Mouse (Mus musculus) cerebellum, adult 8-10 months (tissue): ENCODE data around the gene Cemip.

Source experiments
- DNase-seq: peaks from one replicate; pipeline ENCODE4 v3.0.0; 2022

Cemip gene

GRCm38 (mm10) chr7:83889383-83889782, 196.9 kb downstream of the Cemip start:
- no peak for DNase-seq

DNA sequence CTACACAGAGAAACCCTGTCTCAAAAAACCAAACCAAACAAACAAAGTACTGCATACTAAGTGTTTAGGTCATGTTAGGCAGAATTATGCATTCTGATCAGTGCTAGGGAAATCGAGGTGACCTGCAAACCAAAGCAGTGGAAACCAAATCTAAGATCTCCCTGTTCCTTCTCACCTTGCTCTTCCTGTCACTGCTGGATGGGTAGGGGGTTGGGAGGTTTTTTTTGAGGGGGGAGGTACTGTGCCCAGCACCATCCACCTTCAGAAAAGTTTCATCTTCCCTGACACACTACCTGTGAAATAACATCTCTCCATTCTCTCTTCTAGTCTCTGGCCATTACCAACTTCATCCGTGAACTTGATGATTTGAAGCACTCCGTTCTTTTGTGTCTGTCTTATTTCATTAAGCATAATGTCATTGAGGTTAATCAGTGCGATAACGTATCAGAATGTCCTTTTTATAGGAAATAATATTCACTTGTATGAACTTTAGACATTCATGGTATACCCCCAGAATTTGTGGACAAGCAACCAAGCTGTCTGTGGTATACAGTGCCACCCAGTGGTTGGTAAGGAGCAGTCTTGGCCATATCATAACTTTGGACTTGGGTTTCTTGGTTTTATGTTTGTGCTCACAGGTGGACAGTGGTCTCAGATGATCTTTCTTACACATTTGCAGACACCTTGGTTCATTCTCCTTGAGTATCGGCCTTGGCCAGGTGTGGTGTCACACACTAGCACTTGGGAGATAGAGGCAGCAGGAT, 199.8 kb downstream of the Cemip start:
- no peak for DNase-seq

DNA sequence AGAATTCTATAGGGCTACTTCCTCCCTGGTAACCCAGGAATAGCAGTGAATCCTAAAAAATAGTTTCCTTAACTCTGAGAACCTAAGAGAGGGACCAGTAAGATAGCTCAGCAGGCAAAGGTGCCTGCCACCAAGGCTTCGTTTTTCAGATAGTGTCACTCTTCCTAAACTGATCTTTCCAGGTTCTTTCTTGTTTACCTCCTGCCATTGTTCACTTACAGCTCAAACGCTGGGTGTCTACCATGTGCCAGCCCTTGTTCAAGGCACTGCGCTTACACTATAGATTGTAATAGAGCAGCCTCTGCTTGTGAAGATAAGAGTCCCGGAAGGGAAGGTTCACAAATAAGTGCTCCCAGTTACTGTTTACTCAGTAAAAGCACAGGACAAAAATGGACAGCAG, 200.5 kb downstream of the Cemip start:
- no peak for DNase-seq

GRCm38 (mm10) chr7:83884921-83885532, 201.3 kb downstream of the Cemip start:
- peak; percentile 23 for DNase-seq

DNA sequence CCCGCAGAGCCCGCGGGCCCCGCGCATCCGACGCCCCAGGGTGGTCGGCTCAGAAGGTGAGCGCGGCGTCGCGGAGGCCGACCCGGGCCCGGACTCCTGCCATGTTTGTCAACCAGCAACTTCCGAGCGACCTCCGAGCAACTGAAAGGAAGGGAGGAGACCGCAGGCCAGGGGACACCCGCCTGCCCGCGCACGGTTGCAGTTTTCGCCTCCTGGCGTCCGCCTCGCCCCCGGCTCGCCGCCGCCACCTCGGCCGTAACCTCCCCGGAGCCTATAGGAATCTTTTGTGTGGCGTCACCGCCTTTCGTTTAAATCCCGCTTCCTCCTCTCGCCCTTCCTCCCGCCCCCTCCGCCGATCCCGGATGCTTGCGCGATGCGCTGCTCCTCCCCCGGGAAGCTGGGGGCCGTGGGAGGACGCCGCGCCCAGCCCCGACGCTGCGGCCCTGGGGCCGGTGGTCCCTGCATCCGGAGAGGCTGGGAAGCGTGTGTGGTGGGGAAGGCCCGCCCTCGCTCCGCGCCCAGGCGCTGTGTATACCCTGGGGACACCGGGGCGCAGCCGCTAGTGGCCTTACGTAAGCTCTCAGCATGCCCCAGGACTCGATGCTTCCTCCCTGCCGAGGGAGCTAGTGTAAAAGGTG, 202.2 kb downstream of the Cemip start, which contains the start of the genes Tlnrd1 and Mesd:
Gene Tlnrd1 (minus strand): TSS at position 285 of the 638 bp plus-strand sequence.
Gene Mesd (plus strand): TSS at position 446 of the 638 bp plus-strand sequence.
- DNase-seq: peak; percentile 89

GRCm38 (mm10) chr7:83883276-83884020, 202.9 kb downstream of the Cemip start:
- DNase-seq: no peak
